Mouse (Mus musculus) forebrain, postnatal 0 days (tissue): ENCODE results near the gene Slc41a2. TPM values are rescaled to one million over a fixed set of nuclear protein-coding genes. Genes with fewer than 3 reads are reported as not detected.
"Not testable (repeated sequence)": the region's sequence is repeated elsewhere in the genome, so short reads cannot be mapped to it uniquely, and the experiment has no call there.

Experiments
- ATAC-seq: fragments of 200-750 bp; cut with Nextera tagmentation; 2 replicates; pipeline ENCODE4 v1.8.0; 2017; ENCODE audit warnings: mild to moderate bottlenecking, moderate library complexity
- DNase-seq: peaks from one replicate; pipeline ENCODE4 v3.0.0-alpha.2; 2015
- H3K27ac ChIP-seq: fragments of 300-500 bp; sonication (generic); 2 replicates; pipeline ENCODE4 v1.5.1; 2014; ENCODE audit warnings: low read depth, mild to moderate bottlenecking, antibody characterized with exemption, low read length, moderate library complexity, mixed read lengths
- H3K27me3 ChIP-seq: fragments of 300-500 bp; sonication (generic); 2 replicates; pipeline ENCODE4 v1.6.1; 2014; ENCODE audit warnings: mild to moderate bottlenecking, low read length, mixed read lengths; ENCODE audit not compliant: insufficient read depth
- H3K36me3 ChIP-seq: fragments of 300-500 bp; sonication (generic); 2 replicates; pipeline ENCODE4 v1.6.1; 2014; ENCODE audit warnings: mild to moderate bottlenecking, moderate library complexity; ENCODE audit not compliant: insufficient read depth
- H3K4me1 ChIP-seq: fragments of 300-500 bp; sonication (generic); 2 replicates; pipeline ENCODE4 v1.6.1; 2014; ENCODE audit warnings: antibody characterized with exemption; ENCODE audit not compliant: insufficient read depth
- H3K4me2 ChIP-seq: fragments of 300-500 bp; sonication (generic); 2 replicates; pipeline ENCODE4 v1.6.1; 2014; ENCODE audit warnings: low read depth, mild to moderate bottlenecking, moderate library complexity
- H3K4me3 ChIP-seq: fragments of 300-500 bp; sonication (generic); 2 replicates; pipeline ENCODE4 v1.5.1; 2014; ENCODE audit warnings: low read depth, low read length, mixed read lengths
- H3K9ac ChIP-seq: fragments of 300-500 bp; sonication (generic); 2 replicates; pipeline ENCODE4 v1.6.1; 2014; ENCODE audit warnings: mild to moderate bottlenecking
- H3K9me3 ChIP-seq: fragments of 300-500 bp; sonication (generic); 2 replicates; pipeline ENCODE4 v1.6.1; 2016; ENCODE audit warnings: low read length
- CTCF ChIP-seq: sonication (generic); IDR thresholded peaks from 2 replicates; pipeline ENCODE4 v1.5.1; 2016; ENCODE audit warnings: antibody characterized with exemption, control low read depth, low read depth
- WGBS: fragments of 180-500 bp; shearing (Covaris S2); extraction: QIAGEN DNeasy Blood & Tissue Kit; methylation state at CpG from one replicate; pipeline ENCODE4 v1.1.7; 2014; 5-methylcytosine and 5-hydroxymethylcytosine counted together
- polyA plus RNA-seq: library from polyadenylated mRNA; unstranded; fragments of >200 nt; fragmentation: Nextera tagmentation; extraction: Ambion mirVana; gene quantifications from 2 replicates; pipeline ENCODE4 v1.2.1, GENCODE M21; 2015
- total RNA-seq: library from RNA; depleted of rRNA; stranded (reverse); fragments of >200 nt; gene quantifications from 2 replicates; pipeline ENCODE4 v1.2.3, GENCODE M21; 2014

Gene Slc41a2
- total and polyA plus RNA-seq, 2 experiments from 2014 or later, result 10.1 to 23.8 TPM

DNA sequence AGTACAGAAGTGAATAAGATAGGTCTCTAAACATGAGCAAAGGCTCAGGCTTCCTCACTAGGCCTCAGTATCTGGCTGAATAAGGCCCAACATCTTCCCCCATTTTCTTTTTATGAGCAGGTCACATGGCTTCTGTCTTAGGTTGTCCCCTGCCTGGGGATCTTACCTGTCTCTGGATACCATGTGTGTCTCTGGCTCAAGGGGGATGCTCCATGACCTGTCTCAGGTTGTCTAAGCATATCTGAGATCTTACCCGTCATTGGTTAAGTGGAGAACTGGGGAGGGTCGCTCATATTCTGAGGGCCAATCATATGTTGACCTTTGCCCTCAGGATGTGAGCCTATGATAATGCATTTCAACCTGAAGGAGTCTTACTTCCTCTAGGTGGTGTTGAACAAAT lies 42.8 kb upstream of the Slc41a2 start:
- H3K9ac ChIP-seq, result no peak overlapping the region
- WGBS, result 99% methylated on average over 2 of the region's 2 CpGs

DNA sequence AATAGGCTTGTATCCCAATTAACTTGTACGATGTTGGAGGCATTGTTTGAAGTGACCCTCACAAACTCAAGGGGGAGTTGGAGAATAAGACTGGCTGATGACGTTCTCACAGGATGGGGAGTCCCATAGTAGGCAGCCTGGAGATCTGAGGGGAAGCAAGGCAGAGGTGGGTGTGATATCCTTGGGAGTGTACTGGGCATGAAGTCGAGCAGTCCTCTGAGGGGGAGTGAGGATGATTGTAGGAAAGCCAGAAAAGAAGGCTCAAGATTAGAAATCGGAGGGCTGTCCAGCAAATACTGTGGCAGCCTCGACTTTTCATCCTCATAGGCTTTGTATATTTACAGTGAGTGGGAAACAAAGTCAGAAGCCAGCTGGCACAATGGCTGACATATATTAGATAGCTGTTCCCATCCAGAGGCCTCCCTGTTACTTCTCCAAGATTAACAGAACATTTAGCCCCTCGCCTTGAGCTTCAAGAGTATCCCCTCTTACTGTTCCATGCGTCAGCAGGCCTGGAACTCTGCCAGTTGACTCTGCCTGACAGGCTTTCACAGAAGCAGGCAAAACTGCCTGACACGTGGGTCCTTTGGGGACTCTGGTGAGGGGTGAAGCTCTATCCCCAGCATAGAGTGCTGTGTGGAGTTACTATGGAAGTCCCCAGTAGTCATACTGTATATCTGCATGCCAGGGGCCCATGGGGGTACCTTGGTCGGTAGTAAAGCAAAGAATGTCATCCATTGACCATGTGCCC lies 40.6 kb upstream of the Slc41a2 start:
- H3K9me3 ChIP-seq, result no peaks in the 10 kb centered on the region
- no peak overlapping the region for H3K9ac ChIP-seq
- ATAC-seq, result no peak
- TF ChIP-seq CTCF, result no peak
- WGBS, result 74% methylated on average over 9 of the region's 9 CpGs
- peak; percentile 20 for DNase-seq
- no peak overlapping the region for H3K4me3 ChIP-seq
- H3K27me3 ChIP-seq, result no peaks in the 10 kb centered on the region
- no peak overlapping the region for H3K27ac ChIP-seq
- no peak overlapping the region for H3K4me2 ChIP-seq
- H3K36me3 ChIP-seq, result peaks cover 17% of the 10 kb centered on the region
- no peaks in the 10 kb centered on the region for H3K4me1 ChIP-seq

More for the DNA sequence above, 42.8 kb upstream of the Slc41a2 start:
- Histone ChIP-seq H3K27me3 (no peaks in the 10 kb centered on the region), H3K4me2 (no peak overlapping the region), H3K27ac (no peak overlapping the region), H3K9me3 (no peaks in the 10 kb centered on the region), H3K36me3 (peaks cover 8% of the 10 kb centered on the region; the same call in 1 of the 2 replicates), H3K4me3 (no peak overlapping the region), H3K4me1 (no peaks in the 10 kb centered on the region)
- DNase-seq, result no peak
- ATAC-seq, result no peak
- TF ChIP-seq CTCF, result no peak

DNA sequence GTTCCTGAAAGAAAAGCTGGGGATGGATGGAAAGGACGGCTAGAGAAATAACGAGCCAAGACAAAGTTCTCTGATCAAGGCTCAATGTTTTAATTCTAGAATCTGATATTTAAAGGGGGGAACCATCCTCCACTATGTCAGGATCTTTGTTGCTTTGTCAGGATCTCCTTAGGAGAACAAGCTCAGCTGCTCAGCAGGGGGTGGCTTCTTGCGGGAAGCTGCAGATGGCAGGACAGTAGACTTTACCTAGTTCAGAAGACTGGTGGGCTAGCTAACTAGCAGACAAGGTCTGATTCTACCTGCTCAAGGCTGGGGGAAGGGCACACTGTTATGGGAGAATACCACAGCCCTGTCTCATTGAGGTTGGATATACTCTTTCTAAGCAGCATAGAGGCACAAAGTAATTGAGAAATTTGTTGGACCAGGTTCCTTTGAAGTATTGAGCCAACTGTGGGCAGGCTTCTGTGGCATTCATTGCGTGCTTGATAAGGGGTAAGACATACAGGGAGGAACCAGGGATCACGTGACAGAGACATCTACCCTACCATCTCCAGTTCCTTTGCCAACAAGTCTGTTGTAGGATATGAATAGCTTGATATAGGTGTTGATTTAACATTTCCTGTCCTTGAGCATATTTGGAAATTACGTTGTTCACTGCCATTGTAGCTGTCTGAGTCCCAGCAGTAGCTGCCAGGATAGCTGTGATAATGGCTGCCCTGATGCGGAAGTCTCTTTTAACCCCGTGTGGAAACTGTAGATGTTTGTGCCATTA lies 39.4 kb upstream of the Slc41a2 start:
- Histone ChIP-seq H3K4me2 (no peak overlapping the region), H3K9ac (no peak overlapping the region), H3K4me1 (no peaks in the 10 kb centered on the region), H3K9me3 (no peaks in the 10 kb centered on the region), H3K4me3 (no peak overlapping the region), H3K27ac (no peak overlapping the region), H3K36me3 (peaks cover 22% of the 10 kb centered on the region), H3K27me3 (no peaks in the 10 kb centered on the region)
- DNase-seq (no peak), ATAC-seq (no peak)
- no peak for TF ChIP-seq CTCF
- WGBS, result 81% methylated on average over 8 of the region's 8 CpGs

DNA sequence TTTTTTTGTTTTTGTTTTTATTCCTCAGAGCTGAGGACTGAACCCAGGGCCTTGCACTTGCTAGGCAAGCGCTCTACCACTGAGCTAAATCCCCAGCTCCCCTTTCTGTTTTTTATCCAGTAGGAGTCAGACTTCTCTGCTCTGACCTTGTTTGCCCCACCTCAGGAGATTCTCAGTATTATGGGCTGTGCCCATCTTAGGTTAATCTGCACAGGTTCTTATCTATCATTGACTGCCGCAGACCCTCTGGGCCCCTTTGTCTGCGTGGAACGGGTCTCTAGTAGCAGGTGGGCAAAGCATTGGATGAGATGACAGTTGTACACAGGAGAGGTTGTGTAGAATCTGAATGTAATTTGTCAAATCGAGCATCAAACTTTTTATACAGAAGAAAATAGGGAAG lies 37.8 kb upstream of the Slc41a2 start:
- H3K4me2 ChIP-seq, H3K4me1 ChIP-seq, H3K27me3 ChIP-seq, H3K9me3 ChIP-seq, DNase-seq, H3K27ac ChIP-seq, H3K9ac ChIP-seq, H3K4me3 ChIP-seq, ATAC-seq: not testable (repeated sequence)
- peaks cover 38% of the 10 kb centered on the region for H3K36me3 ChIP-seq
- 97% methylated on average over 5 of the region's 5 CpGs for WGBS

DNA sequence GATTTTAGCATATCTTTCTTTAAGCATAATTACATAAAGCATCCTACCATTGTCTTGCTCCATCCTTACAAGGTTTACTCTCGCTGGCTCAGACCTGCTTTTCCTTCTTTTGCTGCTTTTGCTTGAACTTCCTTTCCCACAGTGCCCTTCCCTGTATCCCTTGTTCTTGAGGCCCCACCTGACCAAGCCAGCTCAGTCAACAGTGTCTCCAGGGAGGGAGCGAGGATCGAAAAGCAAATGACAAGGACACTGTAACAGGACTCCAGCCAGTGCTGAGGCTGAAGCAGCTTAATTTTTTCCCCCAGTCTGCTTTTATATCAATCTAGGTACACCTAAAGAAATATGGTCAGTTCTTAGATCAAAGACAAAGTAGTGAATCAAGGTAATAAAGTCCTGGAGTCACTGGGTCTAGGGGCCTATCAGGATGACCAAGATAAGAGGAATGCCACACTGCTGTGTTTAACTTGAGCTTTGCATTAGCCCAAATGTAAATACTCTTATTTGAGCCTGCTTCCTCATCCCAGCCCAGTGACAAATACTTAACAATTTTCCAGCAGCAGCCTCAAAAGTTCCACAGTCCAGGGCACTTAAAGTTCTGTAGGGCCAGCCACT lies 36.5 kb upstream of the Slc41a2 start:
- ATAC-seq (no peak), DNase-seq (no peak)
- 95% methylated on average over 3 of the region's 3 CpGs for WGBS
- no peak for TF ChIP-seq CTCF
- Histone ChIP-seq H3K4me3 (no peak overlapping the region), H3K27me3 (no peaks in the 10 kb centered on the region), H3K36me3 (peaks cover 42% of the 10 kb centered on the region), H3K4me1 (no peaks in the 10 kb centered on the region), H3K4me2 (no peak overlapping the region), H3K9ac (no peak overlapping the region), H3K9me3 (no peaks in the 10 kb centered on the region), H3K27ac (no peak overlapping the region)

DNA sequence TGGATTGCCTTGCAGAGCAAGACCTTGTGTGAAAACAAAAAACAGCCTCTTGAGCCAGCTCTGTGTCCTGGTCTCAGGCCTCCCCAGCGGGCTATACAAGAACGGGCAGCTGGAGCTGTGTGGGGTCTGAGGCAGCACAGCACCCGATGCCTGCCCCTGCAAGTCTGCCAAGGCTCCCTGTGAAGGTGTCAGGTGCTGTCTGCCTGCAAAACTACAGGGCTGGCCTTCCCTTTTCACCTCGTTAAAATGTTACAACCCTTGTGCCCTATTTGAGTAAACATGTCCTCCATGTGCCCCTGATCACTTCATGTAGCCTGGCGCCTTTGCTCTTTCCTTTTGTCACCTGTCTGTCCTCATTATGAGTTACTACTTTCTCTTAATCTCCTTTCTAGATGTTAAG lies 31.2 kb upstream of the Slc41a2 start:
- Histone ChIP-seq H3K9me3 (no peaks in the 10 kb centered on the region), H3K36me3 (peaks cover 81% of the 10 kb centered on the region), H3K9ac (no peak overlapping the region), H3K27me3 (no peaks in the 10 kb centered on the region), H3K4me1 (no peaks in the 10 kb centered on the region), H3K27ac (no peak overlapping the region), H3K4me2 (no peak overlapping the region), H3K4me3 (no peak overlapping the region)
- no peak for DNase-seq
- 65% methylated on average over 5 of the region's 5 CpGs for WGBS
- ATAC-seq, result no peak
- no peak for TF ChIP-seq CTCF

DNA sequence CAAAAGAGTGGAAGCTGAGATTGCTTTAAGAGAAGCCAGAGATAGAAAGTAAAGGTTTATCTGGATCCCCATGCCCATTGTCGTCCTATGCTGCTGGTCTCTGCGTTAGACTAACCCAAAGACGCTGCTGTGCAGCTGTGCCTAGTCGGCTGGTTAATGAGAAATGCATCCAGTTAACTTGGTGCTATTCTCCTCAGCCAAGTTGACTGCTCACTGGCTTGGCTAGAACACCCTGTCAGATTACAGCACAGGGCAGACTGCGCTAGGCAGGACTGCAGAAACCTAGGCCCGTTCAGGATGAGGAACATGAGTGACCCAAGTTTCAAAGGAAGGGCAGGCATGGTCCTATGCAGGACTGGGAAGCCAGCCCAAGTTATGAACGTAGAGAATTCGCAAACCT lies 25.8 kb upstream of the Slc41a2 start:
- no peak overlapping the region for H3K9ac ChIP-seq
- DNase-seq, result no peak
- H3K4me2 ChIP-seq, result no peak overlapping the region
- 97% methylated on average over 8 of the region's 8 CpGs for WGBS
- peaks cover 57% of the 10 kb centered on the region for H3K36me3 ChIP-seq
- no peak overlapping the region for H3K4me3 ChIP-seq
- peaks cover 11% of the 10 kb centered on the region; the same call in 1 of the 2 replicates for H3K4me1 ChIP-seq
- TF ChIP-seq CTCF, result no peak
- H3K27me3 ChIP-seq, result no peaks in the 10 kb centered on the region
- H3K9me3 ChIP-seq, result no peaks in the 10 kb centered on the region
- no peak overlapping the region for H3K27ac ChIP-seq
- ATAC-seq, result no peak
